Mouse (Mus musculus) ES-CJ7 (cell line): ENCODE results near the gene Ssna1.

Source experiments
- DNase-seq: peaks from one replicate; pipeline ENCODE4 v3.0.0; 2011; ENCODE audit warnings: low read depth, low spot score

Gene Ssna1

DNA sequence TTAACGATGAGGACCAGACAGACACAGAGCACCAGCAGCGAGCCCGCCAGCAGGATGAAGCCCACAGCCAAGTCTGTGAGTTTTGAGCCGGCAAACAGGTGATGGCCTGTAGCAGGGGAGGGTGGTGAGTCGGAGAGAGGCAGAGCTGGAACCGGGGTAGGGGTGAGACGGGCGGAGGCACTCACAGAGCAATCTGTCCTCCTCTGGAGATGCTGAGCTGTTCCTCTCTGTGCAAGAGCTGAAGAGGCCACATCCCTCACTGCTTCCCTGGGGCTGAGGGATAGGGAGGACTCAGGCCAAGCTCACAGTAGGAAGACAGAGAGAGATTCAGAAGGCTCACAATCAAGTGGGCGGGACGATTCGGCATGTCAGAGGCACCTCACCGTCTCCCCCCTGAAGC lies 41.2 kb downstream of the Ssna1 start:
- DNase-seq, result peak; percentile 45

DNA sequence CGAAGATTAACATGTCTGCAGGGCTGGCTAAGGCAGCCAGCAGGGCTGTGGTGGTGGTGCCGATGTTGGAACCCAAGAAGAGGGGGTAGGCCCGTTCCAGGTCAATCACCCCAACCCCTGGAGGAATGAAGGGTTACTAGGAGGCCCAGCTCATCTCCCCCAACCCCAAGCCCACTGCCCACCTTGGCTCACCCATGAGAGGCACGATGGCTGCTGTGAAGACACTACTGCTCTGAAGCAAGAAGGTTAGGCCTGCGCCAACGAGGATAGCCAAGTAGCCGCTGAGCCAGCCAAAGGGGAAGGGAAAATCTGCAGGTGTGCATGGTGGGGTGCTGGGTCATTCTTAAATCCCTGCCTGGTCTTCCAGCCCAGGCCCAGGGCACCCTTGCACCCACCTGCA lies 41.7 kb downstream of the Ssna1 start:
- no peak for DNase-seq

DNA sequence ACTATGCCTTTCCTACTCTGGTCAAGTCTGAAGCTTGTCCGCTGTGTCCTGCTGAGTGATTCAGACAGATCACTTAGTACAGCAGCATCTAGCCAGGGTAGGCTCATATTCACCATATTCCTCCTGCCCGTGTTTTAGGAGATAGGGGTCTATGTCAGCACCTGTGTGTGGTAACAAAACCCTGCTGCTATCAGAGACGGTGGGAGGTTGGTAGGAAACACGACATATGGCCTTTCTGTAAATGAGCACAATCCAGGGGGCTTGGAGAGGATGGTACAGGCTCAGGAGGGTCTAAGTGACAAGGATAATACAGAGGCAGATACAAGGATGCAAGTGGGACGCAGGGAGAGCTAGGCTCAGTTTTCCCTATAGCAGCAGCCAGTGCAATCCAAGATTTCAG lies 42.7 kb downstream of the Ssna1 start:
- DNase-seq, result no peak

- no peak for DNase-seq
These were observed 43.2 kb downstream of the Ssna1 start for GRCm38 (mm10) chr2:25228995-25229530.

DNA sequence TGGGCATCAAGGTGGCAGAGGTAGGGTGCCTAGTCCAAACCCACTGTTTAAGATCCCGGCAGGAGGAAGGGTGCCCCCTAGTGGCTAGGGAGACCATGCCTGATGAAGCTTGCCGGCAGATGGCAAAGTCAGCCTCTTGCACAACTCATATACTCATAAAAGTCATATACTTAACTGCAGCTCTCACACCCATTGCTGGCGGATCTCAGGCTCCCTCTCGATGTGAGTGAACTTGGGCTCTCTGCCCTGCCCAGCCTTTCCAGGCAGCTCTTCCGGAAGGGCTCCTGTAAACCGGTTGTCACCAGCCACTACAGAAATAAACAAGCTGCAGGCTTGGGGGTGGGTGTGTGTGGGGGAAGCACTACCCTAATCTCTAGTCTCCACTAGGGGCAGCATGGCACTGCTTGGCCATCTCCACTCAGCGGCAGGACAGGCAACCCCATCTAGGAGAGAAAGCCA lies 43.8 kb downstream of the Ssna1 start:
- peak; percentile 95 for DNase-seq

DNA sequence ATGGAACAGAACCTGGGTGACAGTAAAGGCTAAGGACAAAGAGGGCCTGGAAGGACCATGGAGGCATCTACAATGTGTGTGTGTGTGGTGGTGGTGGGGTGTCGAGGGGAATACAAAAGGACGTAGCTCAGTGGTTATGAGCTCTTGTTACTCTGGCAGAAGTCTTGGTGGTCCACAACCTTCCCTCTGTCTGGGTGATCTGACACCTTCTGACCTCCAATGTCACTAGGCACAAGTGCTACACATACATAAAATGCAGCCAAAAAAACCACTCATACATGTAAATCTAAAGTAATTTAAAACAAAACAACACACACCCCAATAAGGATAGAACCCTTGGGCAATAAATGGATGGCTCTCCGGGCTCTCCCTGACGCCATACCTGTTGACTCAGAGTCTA lies 44.8 kb downstream of the Ssna1 start:
- DNase-seq, result no peak

DNA sequence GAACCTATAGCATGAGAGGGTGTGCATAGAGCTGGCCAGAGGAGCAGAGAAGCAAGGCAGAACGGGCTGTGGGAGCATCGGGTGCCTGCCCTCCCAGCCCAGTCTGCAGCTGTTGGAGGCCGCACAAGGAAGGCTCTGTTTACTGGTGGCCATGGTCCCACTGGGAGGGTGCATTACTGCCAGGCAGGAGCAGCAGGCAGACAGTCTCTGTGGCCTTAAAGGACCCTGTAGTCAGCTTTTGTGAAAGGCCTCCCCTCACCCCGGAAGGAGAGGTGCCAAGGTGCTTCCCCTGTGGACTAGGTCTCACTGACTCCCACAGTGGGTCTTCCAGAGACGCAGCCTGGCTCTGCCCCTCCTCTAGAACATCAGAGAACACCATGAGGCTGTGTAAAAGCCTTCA lies 45.4 kb downstream of the Ssna1 start:
- DNase-seq, result no peak

GRCm38 (mm10) chr2:25225811-25226379 lies 46.3 kb downstream of the Ssna1 start:
- DNase-seq, result no peak

DNA sequence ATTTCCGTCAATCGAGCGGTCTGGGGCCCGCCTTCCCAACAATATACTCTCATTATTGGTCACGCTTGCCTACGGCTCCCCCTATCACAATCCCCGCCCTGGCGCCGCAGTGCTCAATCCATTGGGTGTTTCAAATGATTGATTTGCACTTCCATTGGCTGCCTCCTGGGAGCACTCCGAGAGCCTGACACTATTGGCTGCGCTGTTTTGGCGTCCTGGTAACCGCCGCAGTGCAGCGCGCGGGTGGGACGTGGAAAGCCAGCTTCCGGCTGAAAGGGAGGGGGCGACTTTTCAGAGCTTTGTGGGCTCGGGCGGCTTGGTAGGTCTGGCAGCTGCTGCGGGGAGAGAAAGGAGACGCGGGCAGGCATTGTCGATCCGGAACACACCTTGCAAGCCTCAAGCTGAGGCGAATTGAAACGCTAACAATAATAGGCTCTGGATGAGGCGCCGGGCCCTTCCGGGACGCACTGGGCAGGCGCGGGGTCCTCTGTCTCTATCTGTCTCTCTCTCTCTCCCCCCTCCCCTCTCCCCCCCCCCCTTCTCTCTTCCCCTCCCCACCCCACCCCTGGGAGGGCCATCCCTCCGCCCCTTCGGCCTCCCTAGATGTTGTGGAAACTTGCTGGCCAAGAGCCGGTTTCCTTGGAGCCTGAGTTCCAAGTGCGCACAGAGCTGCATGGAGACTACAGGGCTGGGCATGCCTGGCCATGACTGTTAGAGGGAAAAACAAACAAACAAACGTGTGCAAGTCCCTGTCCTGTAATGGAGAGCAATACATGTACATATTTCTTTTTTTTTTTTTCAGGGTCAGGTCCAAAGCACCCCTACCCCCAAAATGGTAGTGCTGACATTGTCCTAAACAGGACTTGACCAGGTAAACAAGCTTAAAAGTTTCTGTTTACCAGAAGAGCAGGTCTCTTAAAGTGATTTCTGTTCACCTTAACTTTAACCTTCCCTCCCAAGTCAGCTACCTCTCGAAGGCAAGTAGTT lies 47.2 kb downstream of the Ssna1 start:
- peak; percentile 100 for DNase-seq

DNA sequence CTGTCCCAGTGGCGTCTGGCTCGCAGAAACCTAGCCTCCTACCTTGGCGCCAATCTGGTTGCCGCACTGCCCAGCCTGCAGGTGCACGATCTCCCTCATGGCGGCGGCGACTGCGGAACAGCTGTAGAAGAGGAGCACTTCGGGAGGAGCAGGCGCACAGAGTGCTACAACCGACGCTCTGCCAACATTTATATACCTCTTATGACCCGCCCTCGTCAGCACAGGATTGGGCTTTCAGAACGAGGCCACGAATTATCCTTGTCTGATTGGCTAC lies 47.8 kb downstream of the Ssna1 start, which contains the start of gene Tubb4b:
Gene Tubb4b (minus strand): TSS at position 211 of the 274 bp plus-strand sequence.
- no peak for DNase-seq

DNA sequence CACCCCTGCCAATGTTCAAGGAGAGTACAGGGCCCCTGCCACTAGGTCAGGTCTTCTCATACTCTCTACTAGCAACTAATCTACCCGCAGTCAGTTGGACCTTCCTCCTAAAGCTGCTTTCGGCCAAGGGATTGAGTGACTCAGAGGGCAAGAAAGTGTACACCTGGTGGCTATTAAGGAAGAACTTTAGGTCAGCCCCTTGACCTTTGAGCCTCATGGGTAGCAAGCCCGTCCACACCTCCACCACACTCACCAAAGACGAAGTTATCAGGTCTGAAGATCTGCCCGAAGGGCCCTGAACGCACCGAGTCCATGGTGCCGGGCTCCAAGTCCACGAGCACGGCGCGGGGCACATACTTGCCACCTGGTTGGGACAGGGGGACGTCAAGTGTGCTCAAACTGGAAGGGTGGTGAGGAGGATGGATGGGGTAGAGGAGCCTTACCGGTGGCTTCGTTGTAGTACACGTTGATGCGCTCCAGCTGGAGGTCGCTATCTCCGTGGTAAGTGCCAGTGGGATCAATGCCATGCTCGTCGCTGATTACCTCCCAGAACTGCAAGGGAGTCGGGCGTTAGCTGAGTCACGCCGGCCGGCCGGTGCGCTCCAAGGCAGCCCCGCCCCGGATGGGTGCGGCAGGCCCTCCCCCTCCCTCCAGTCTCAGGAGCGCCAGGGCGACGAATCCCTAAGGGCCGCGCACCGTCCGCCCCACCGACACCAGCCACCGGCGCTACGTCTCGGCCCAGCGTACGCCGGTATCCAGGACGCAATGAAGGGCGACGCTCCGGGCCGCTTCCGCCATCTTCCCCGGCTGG lies 48.4 kb downstream of the Ssna1 start:
- DNase-seq, result peak; percentile 85

DNA sequence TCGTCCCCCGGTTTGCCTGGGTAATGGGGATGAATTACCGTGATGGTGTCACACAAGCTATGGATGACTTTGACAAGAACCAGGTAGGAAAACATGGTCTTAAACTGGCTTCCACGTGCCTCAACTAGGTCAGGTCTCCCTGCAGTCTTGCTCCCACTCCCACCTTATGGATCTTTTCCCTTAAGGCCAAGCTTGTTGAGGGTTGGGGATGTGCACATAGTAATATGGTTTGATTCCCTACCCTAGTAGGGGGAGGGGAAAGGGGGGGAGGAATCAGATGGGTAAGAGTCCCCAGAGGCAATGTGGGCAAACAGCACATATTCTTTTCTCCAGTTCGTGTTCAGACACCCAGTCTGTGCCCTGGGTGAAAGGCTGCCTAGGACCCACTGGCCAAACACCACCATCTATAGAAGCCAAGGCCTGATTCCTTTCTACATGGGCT lies 50.9 kb downstream of the Ssna1 start:
- peak; percentile 33 for DNase-seq
